Mouse (Mus musculus) kidney, embryonic 14.5 days (tissue): Measurements from ENCODE around the gene Ddx5. TPM values are rescaled to one million over a fixed set of nuclear protein-coding genes. Genes with fewer than 3 reads are reported as not detected.

Source experiments
- ATAC-seq: fragments of 200-750 bp; cut with Nextera tagmentation; 2 replicates; pipeline ENCODE4 v1.8.0; 2017; ENCODE audit warnings: moderate number of reproducible peaks, mild to moderate bottlenecking, moderate TSS enrichment, moderate library complexity; ENCODE audit not compliant: low FRiP score, low TSS enrichment
- H3K27ac ChIP-seq: fragments of 300-500 bp; sonication (generic); 2 replicates; pipeline ENCODE4 v1.5.1; 2014; ENCODE audit warnings: low read depth, mild to moderate bottlenecking, low read length, moderate library complexity, mixed read lengths
- H3K27me3 ChIP-seq: fragments of 300-500 bp; sonication (generic); 2 replicates; pipeline ENCODE4 v1.6.1; 2014; ENCODE audit warnings: mild to moderate bottlenecking, low read length; ENCODE audit not compliant: control insufficient read depth, insufficient read depth
- H3K36me3 ChIP-seq: fragments of 300-500 bp; sonication (generic); 2 replicates; pipeline ENCODE4 v1.6.1; 2014; ENCODE audit warnings: low read length, mixed read lengths; ENCODE audit not compliant: control insufficient read depth, insufficient read depth
- H3K4me1 ChIP-seq: fragments of 300-500 bp; sonication (generic); 2 replicates; pipeline ENCODE4 v1.6.1; 2014; ENCODE audit warnings: low read length, mixed read lengths; ENCODE audit not compliant: control insufficient read depth, insufficient read depth
- H3K4me2 ChIP-seq: fragments of 300-500 bp; sonication (generic); replicated peaks from 2 replicates; pipeline ENCODE4 v1.6.1; 2014; ENCODE audit warnings: low read depth, mild to moderate bottlenecking, low read length
- H3K4me3 ChIP-seq: fragments of 300-500 bp; sonication (generic); 2 replicates; pipeline ENCODE4 v1.5.1; 2014; ENCODE audit warnings: mild to moderate bottlenecking, low read length
- H3K9ac ChIP-seq: fragments of 300-500 bp; sonication (generic); 2 replicates; pipeline ENCODE4 v1.6.1; 2014; ENCODE audit warnings: low read depth, mild to moderate bottlenecking, low read length, moderate library complexity
- H3K9me3 ChIP-seq: fragments of 300-500 bp; sonication (generic); 2 replicates; pipeline ENCODE4 v1.6.1; 2016; ENCODE audit warnings: low read length; ENCODE audit not compliant: control insufficient read depth
- whole genome bisulfite sequencing: fragments of 180-500 bp; shearing (Covaris S2); extraction: QIAGEN DNeasy Blood & Tissue Kit; methylation state at CpG from one replicate; pipeline ENCODE4 v1.1.7; 2014; 5-methylcytosine and 5-hydroxymethylcytosine counted together
- polyA plus RNA-seq: library from polyadenylated mRNA; unstranded; fragments of >200 nt; fragmentation: Nextera tagmentation; extraction: Ambion mirVana; gene quantifications from 2 replicates; pipeline ENCODE4 v1.2.1, GENCODE M21; 2014

The Ddx5 gene
- polyA plus RNA-seq, 1 experiment from 2014 or later: 392 TPM

GRCm38 (mm10) chr11:106777395-106777794, 11.6 kb downstream of the Ddx5 start:
- ATAC-seq: no peak
- WGBS: 88% methylated on average over 3 of the region's 3 CpGs
- Histone ChIP-seq H3K9ac (no peak overlapping the region; the same call in 1 of the 2 replicates), H3K4me1 (no peaks in the 10 kb centered on the region; the same call in 1 of the 2 replicates), H3K4me3 (no peak overlapping the region), H3K27ac (no peak overlapping the region), H3K9me3 (no peaks in the 10 kb centered on the region), H3K4me2 (no peak overlapping the region), H3K36me3 (peaks cover 64% of the 10 kb centered on the region), H3K27me3 (no peaks in the 10 kb centered on the region)

- no peaks in the 10 kb centered on the region for H3K9me3 ChIP-seq
- H3K4me3 ChIP-seq: no peak overlapping the region
- H3K9ac ChIP-seq: no peak overlapping the region
- H3K27me3 ChIP-seq: no peaks in the 10 kb centered on the region
- no peak overlapping the region for H3K4me2 ChIP-seq
- H3K4me1 ChIP-seq: no peaks in the 10 kb centered on the region; the same call in 1 of the 2 replicates
- peaks cover 64% of the 10 kb centered on the region for H3K36me3 ChIP-seq
- no peak for ATAC-seq
- no peak overlapping the region for H3K27ac ChIP-seq
- 86% methylated on average over 4 of the region's 4 CpGs for WGBS
These were observed 12.0 kb downstream of the Ddx5 start for GRCm38 (mm10) chr11:106776960-106777359.

- no peak overlapping the region for H3K27ac ChIP-seq
- no peak overlapping the region for H3K4me3 ChIP-seq
- H3K27me3 ChIP-seq: no peaks in the 10 kb centered on the region
- no peaks in the 10 kb centered on the region; the same call in 1 of the 2 replicates for H3K4me1 ChIP-seq
- no peak for ATAC-seq
- H3K36me3 ChIP-seq: peaks cover 76% of the 10 kb centered on the region
- H3K4me2 ChIP-seq: no peak overlapping the region
- no peak overlapping the region for H3K9ac ChIP-seq
- no peaks in the 10 kb centered on the region for H3K9me3 ChIP-seq
- WGBS: 84% methylated on average over 9 of the region's 9 CpGs
These were observed 15.9 kb downstream of the Ddx5 start for GRCm38 (mm10) chr11:106773061-106773460.

DNA sequence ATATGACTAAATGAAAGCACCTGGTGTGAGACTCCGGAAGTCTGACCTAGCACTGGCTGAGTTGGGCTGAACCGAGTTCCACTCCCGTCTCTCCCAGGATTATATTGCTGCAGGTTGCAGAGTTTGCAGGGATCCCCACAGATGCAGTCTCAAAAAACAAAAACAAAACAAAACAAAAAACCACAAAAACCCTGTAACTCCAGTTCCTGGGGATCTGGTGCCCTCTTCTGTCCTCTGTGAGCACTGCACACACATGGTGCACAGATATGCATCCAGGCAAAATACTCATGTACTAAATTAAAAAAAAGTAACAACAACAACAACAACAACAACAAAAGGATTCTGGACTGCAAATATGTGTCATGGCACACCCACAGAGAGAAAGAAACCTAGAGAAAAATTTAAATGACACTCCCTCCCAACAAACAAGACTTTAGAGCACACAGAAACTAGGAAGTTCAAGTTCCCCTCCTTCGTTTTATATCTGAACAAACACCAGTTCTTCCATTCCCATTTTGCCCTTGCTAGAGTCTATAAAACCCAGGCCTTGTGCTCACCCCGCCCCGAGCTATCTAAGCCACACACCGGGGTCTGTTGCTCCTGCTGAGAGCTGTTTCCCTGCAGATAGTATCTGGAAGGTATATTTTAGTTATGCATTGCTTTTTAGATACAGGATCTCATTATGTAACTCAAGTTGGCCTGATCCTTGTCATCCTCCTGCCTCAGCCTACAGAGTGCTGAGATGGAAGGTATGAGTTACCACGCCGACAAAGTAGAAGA, 18.6 kb downstream of the Ddx5 start:
- no peaks in the 10 kb centered on the region for H3K4me1 ChIP-seq
- no peak overlapping the region for H3K4me2 ChIP-seq
- ATAC-seq: no peak
- H3K9ac ChIP-seq: no peak overlapping the region
- no peaks in the 10 kb centered on the region for H3K27me3 ChIP-seq
- WGBS: 96% methylated on average over 9 of the region's 9 CpGs
- no peak overlapping the region for H3K27ac ChIP-seq
- peaks cover 6% of the 10 kb centered on the region; the same call in 1 of the 2 replicates for H3K9me3 ChIP-seq
- H3K36me3 ChIP-seq: peaks cover 86% of the 10 kb centered on the region
- no peak overlapping the region for H3K4me3 ChIP-seq

GRCm38 (mm10) chr11:106767516-106767915, 21.5 kb downstream of the Ddx5 start:
- Histone ChIP-seq H3K27ac (no peak overlapping the region), H3K27me3 (no peaks in the 10 kb centered on the region), H3K4me3 (no peak overlapping the region), H3K9ac (no peak overlapping the region), H3K36me3 (peaks cover 60% of the 10 kb centered on the region), H3K4me2 (no peak overlapping the region), H3K4me1 (peaks cover 7% of the 10 kb centered on the region; the same call in 1 of the 2 replicates), H3K9me3 (peaks cover 6% of the 10 kb centered on the region; the same call in 1 of the 2 replicates)
- no peak for ATAC-seq
- WGBS: 90% methylated on average over 4 of the region's 4 CpGs

- Histone ChIP-seq H3K4me1 (peaks cover 15% of the 10 kb centered on the region), H3K9ac (no peak overlapping the region), H3K27ac (no peak overlapping the region), H3K9me3 (peaks cover 6% of the 10 kb centered on the region; the same call in 1 of the 2 replicates), H3K4me3 (no peak overlapping the region), H3K27me3 (no peaks in the 10 kb centered on the region), H3K4me2 (no peak overlapping the region), H3K36me3 (peaks cover 52% of the 10 kb centered on the region)
- ATAC-seq: no peak
- 76% methylated on average over 4 of the region's 4 CpGs for WGBS
These were observed 22.3 kb downstream of the Ddx5 start for GRCm38 (mm10) chr11:106766611-106767162.

GRCm38 (mm10) chr11:106762800-106763185, 26.2 kb downstream of the Ddx5 start:
- peak overlapping the region; percentile 85 for H3K27ac ChIP-seq
- H3K9me3 ChIP-seq: peaks cover 4% of the 10 kb centered on the region; the same call in 1 of the 2 replicates
- H3K4me1 ChIP-seq: peaks cover 17% of the 10 kb centered on the region
- no peaks in the 10 kb centered on the region for H3K27me3 ChIP-seq
- peaks cover 19% of the 10 kb centered on the region for H3K36me3 ChIP-seq
- ATAC-seq: peak; percentile 9; the same call in 1 of the 2 replicates
- no peak overlapping the region for H3K9ac ChIP-seq
- H3K4me2 ChIP-seq: no peak overlapping the region
- 71% methylated on average over 9 of the region's 9 CpGs for WGBS
- no peak overlapping the region for H3K4me3 ChIP-seq

DNA sequence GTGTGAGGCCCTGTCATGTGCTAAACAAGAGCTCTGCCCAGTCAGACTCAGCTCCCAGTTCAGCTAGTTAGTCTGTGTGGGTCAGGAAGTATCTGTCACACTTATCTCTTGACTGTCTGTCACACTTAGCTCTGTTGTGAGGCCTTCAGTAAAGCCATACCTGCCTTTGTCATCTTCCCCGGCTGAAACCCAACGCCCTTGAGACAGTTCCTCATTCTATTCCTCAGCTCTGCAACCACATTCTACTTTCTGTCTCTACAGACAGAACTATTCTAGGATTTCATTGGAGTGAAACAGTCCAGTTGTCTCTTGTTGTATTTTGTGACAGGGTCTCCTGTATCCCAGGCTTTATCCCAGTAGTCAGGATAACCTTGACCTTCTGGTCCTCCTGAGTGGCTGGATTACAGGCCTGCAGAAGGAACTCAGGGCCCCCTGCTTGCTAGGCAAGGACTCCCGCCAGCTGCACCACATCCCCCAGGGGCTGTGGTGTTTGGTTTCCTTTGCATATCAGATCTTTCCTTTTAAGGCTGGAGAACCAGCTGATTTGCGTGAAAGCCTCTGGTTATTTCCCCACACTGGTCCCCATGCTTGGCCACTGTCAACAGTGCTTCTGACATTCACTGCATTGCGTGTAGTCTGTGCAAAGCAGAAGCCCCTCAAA, 26.7 kb downstream of the Ddx5 start:
- WGBS: 17% methylated on average over 5 of the region's 5 CpGs
- H3K27ac ChIP-seq: peak overlapping the region; percentile 85
- peaks cover 14% of the 10 kb centered on the region for H3K36me3 ChIP-seq
- no peak overlapping the region for H3K4me3 ChIP-seq
- no peak overlapping the region for H3K4me2 ChIP-seq
- peaks cover 17% of the 10 kb centered on the region for H3K4me1 ChIP-seq
- H3K27me3 ChIP-seq: no peaks in the 10 kb centered on the region
- ATAC-seq: peak; percentile 82
- H3K9me3 ChIP-seq: no peaks in the 10 kb centered on the region
- no peak overlapping the region for H3K9ac ChIP-seq

DNA sequence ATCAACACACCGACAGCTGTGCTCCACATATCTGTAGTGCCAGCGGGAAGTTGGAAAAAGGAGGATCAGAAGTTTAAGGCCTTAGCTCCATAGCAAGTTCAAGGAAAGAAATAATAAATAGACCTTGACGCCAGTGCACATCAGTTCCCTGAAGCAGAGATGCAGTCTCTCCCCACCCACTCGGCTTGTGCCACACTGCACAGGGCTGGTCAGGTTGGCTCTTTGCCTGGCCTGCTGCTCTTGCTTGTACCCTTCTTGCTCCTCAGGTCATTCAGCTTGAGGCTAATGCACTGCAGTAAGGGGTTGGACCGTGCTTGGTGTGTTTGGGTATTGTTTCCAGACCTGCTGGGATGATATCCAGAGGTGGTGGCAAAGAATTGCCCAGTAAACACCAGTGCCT, 28.5 kb downstream of the Ddx5 start:
- Histone ChIP-seq H3K36me3 (no peaks in the 10 kb centered on the region; the same call in 1 of the 2 replicates), H3K9me3 (no peaks in the 10 kb centered on the region), H3K4me3 (no peak overlapping the region), H3K27me3 (no peaks in the 10 kb centered on the region), H3K27ac (no peak overlapping the region), H3K9ac (no peak overlapping the region), H3K4me1 (peaks cover 17% of the 10 kb centered on the region), H3K4me2 (no peak overlapping the region)
- WGBS: 89% methylated on average over 5 of the region's 5 CpGs
- ATAC-seq: no peak
